Mouse (Mus musculus): ENCODE measurements at regions not wholly inside any gene's neighbourhood (a gene's known extent, or its start where the extent isn't known, plus 50 kb on each side); places are given as distances from the start of the nearest gene placed in this dataset.

GRCm38 (mm10) chr5:141131036-141131435 is 110.3 kb upstream of the Sdk1 start:
- no peak for TF ChIP-seq FLI1 (IDR thresholded peaks at IDR 0.05; ENCODE audit: low read length)
- no peak for TF ChIP-seq GATA1 (IDR thresholded peaks at IDR 0.05; ENCODE audit: borderline replicate concordance, low read length)

DNA sequence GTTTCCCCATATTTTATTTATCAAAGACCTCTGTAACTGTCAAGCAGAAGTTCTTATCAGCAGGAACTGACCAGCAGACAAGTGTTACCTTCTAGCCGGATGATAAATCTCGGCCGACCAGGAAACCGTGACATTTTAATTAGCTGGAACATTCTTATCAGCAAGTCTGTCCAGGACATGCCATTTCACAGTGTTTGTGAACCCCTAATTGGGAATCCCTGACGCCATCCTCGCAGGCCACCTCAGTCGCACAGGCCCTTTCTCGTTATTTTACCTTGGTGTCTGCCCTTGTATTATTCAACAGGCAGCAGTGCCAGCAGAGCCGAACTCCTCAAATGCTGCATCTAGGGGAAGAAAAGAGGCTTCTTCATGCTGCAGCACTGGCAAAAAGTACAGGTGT is 109.4 kb upstream of the Sdk1 start:
- TF ChIP-seq GATA1 (IDR thresholded peaks at IDR 0.05; ENCODE audit: borderline replicate concordance, low read length), result no peak
- TF ChIP-seq FLI1 (IDR thresholded peaks at IDR 0.05; ENCODE audit: low read length), result no peak
- Histone ChIP-seq H3K4me1 (no peaks in the 10 kb centered on the region), H3K27me3 (replicated peaks) (no peaks in the 10 kb centered on the region), H3K36me3 (replicated peaks; ENCODE audit: low read length) (no peaks in the 10 kb centered on the region), H3K9me3 (peaks cover 6% of the 10 kb centered on the region), H3K4me3 (replicated peaks) (peak overlapping the region; percentile 12)

More at GRCm38 (mm10) chr5:141131036-141131435, 110.3 kb upstream of the Sdk1 start:
- H3K27me3 ChIP-seq (replicated peaks), result no peaks in the 10 kb centered on the region
- no peaks in the 10 kb centered on the region for H3K36me3 ChIP-seq (replicated peaks; ENCODE audit: low read length)
- no peak overlapping the region for H3K4me3 ChIP-seq (replicated peaks)
- peaks cover 6% of the 10 kb centered on the region for H3K9me3 ChIP-seq
- H3K4me1 ChIP-seq, result no peaks in the 10 kb centered on the region

DNA sequence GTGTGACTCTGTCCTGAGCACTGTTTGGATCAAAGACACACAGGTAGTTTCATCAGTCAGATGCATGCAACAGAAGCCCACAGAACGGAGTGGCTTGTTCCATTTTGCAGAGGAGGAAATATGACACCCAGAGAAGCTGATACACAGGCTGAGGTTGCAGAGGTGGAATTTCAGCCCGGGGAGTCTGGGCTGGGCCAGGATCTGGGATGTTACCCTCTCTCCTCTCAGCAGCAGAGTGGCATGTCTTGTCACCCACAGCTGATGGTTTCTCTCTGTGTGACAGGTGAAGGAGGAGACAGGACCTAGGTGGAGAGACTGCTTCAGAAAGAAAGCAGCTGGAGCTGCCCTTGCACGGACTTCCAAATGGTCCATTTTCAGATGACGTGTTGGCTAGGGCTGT is 105.1 kb upstream of the Sdk1 start:
- Histone ChIP-seq H3K9me3 (peaks cover 8% of the 10 kb centered on the region), H3K27me3 (replicated peaks) (no peaks in the 10 kb centered on the region), H3K4me3 (replicated peaks) (no peak overlapping the region), H3K36me3 (replicated peaks; ENCODE audit: low read length) (no peaks in the 10 kb centered on the region), H3K4me1 (no peaks in the 10 kb centered on the region)
- no peak for TF ChIP-seq FLI1 (IDR thresholded peaks at IDR 0.05; ENCODE audit: low read length)
- no peak for TF ChIP-seq GATA1 (IDR thresholded peaks at IDR 0.05; ENCODE audit: borderline replicate concordance, low read length)

DNA sequence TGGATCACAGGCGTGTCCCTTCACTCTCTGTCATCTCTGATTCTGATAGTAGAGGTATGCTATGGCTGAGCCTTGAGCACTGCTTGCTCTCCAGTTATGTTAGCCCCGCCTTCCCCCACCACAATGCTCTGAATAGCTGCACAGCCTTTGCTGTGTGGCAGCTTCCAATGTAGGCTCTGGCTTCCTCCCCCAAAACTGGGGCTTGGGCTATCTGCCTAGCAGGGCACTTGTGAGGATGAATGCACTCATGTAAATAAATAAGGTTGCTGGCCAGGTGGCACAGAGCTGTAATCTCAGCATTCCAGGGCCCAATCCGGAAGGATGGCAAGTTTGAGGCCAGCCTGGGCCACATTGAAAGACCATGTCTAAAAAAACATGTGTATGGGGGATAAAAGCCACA is 103.6 kb upstream of the Sdk1 start:
- no peaks in the 10 kb centered on the region for H3K36me3 ChIP-seq (replicated peaks; ENCODE audit: low read length)
- H3K9me3 ChIP-seq, result peaks cover 11% of the 10 kb centered on the region
- no peak overlapping the region for H3K4me3 ChIP-seq (replicated peaks)
- TF ChIP-seq FLI1 (IDR thresholded peaks at IDR 0.05; ENCODE audit: low read length) (no peak), GATA1 (IDR thresholded peaks at IDR 0.05; ENCODE audit: borderline replicate concordance, low read length) (no peak)
- H3K27me3 ChIP-seq (replicated peaks), result no peaks in the 10 kb centered on the region
- no peaks in the 10 kb centered on the region for H3K4me1 ChIP-seq

DNA sequence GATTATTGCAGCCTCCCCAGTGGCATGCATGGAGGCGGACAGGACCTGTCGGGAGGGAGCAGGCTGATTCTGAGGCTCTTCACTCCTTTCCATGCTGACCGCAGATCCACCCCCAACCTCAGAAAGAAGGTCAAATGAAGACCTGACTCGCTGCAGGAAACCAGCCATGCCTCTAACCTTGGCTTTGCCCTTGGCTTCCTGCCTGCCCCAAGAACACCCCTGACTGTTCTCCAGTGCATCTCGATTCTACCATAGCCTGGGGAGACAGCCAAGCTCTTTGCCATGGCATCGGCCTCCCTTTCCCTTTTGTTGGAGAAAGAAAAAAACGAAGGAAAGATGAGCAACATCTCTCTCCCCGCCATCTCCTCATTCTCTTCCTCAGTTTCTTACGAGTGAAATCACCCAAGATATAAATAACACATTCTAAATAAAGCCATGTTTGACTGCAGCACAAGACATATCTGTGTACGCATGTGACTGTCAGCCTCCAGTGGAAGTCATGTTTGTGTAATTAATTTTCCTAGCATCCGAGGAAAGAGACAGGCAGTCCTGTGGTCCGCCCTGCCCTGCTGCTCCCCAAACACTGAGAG is 102.4 kb upstream of the Sdk1 start:
- H3K4me3 ChIP-seq (replicated peaks), result no peak overlapping the region
- TF ChIP-seq FLI1 (IDR thresholded peaks at IDR 0.05; ENCODE audit: low read length) (no peak), GATA1 (IDR thresholded peaks at IDR 0.05; ENCODE audit: borderline replicate concordance, low read length) (no peak)
- H3K27me3 ChIP-seq (replicated peaks), result no peaks in the 10 kb centered on the region
- peaks cover 11% of the 10 kb centered on the region for H3K9me3 ChIP-seq
- no peaks in the 10 kb centered on the region for H3K4me1 ChIP-seq
- H3K36me3 ChIP-seq (replicated peaks; ENCODE audit: low read length), result no peaks in the 10 kb centered on the region

- Histone ChIP-seq H3K9me3 (peaks cover 11% of the 10 kb centered on the region), H3K27me3 (replicated peaks) (no peaks in the 10 kb centered on the region)
These were observed 101.9 kb upstream of the Sdk1 start for GRCm38 (mm10) chr5:141139361-141139912.

DNA sequence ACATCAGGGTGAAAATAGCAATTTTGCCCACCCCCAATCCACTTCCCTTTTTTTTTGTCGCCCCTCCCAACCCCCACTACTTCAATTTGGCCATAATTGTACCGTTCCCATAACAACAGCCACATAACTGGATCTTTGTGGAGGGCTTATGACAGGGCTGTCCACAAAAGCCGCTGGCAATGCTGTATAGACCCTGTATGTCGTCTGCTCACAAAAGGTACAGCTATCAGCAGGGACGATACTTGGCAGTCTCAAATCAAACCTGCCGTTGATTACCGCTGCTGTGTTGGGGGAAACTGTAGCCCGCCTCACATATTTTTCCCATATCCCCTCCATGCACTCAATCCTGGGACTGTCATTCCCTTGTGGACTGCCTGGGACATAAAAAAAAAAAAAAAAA is 80.9 kb upstream of the Sdk1 start:
- no peaks in the 10 kb centered on the region for H3K4me1 ChIP-seq
- no peaks in the 10 kb centered on the region for H3K36me3 ChIP-seq (replicated peaks; ENCODE audit: low read length)
- H3K9me3 ChIP-seq, result peaks cover 17% of the 10 kb centered on the region
- H3K4me3 ChIP-seq (replicated peaks), result no peak overlapping the region
- H3K27me3 ChIP-seq (replicated peaks), result no peaks in the 10 kb centered on the region
- no peak for TF ChIP-seq GATA1 (IDR thresholded peaks at IDR 0.05; ENCODE audit: borderline replicate concordance, low read length)
- TF ChIP-seq FLI1 (IDR thresholded peaks at IDR 0.05; ENCODE audit: low read length), result no peak

More at GRCm38 (mm10) chr5:141139361-141139912, 101.9 kb upstream of the Sdk1 start:
- Histone ChIP-seq H3K36me3 (replicated peaks; ENCODE audit: low read length) (no peaks in the 10 kb centered on the region), H3K4me3 (replicated peaks) (no peak overlapping the region), H3K4me1 (no peaks in the 10 kb centered on the region)
- TF ChIP-seq FLI1 (IDR thresholded peaks at IDR 0.05; ENCODE audit: low read length) (no peak), GATA1 (IDR thresholded peaks at IDR 0.05; ENCODE audit: borderline replicate concordance, low read length) (no peak)

GRCm38 (mm10) chr5:141160956-141161355 is 80.3 kb upstream of the Sdk1 start:
- Histone ChIP-seq H3K4me1 (no peaks in the 10 kb centered on the region), H3K36me3 (replicated peaks; ENCODE audit: low read length) (no peaks in the 10 kb centered on the region), H3K4me3 (replicated peaks) (no peak overlapping the region), H3K9me3 (peaks cover 20% of the 10 kb centered on the region), H3K27me3 (replicated peaks) (no peaks in the 10 kb centered on the region)
- no peak for TF ChIP-seq FLI1 (IDR thresholded peaks at IDR 0.05; ENCODE audit: low read length)
- TF ChIP-seq GATA1 (IDR thresholded peaks at IDR 0.05; ENCODE audit: borderline replicate concordance, low read length), result no peak

- no peaks in the 10 kb centered on the region for H3K36me3 ChIP-seq (replicated peaks; ENCODE audit: low read length)
- no peak overlapping the region for H3K4me3 ChIP-seq (replicated peaks)
- H3K9me3 ChIP-seq, result peaks cover 31% of the 10 kb centered on the region
- H3K4me1 ChIP-seq, result no peaks in the 10 kb centered on the region
- H3K27me3 ChIP-seq (replicated peaks), result no peaks in the 10 kb centered on the region
- TF ChIP-seq FLI1 (IDR thresholded peaks at IDR 0.05; ENCODE audit: low read length) (no peak), GATA1 (IDR thresholded peaks at IDR 0.05; ENCODE audit: borderline replicate concordance, low read length) (no peak)
These were observed 58.8 kb upstream of the Sdk1 start for GRCm38 (mm10) chr5:141182442-141182841.

- TF ChIP-seq GATA1 (IDR thresholded peaks at IDR 0.05; ENCODE audit: borderline replicate concordance, low read length) (no peak), FLI1 (IDR thresholded peaks at IDR 0.05; ENCODE audit: low read length) (no peak)
- H3K27me3 ChIP-seq (replicated peaks), result no peaks in the 10 kb centered on the region
- H3K36me3 ChIP-seq (replicated peaks; ENCODE audit: low read length), result no peaks in the 10 kb centered on the region
- H3K4me3 ChIP-seq (replicated peaks), result no peak overlapping the region
- H3K9me3 ChIP-seq, result peaks cover 7% of the 10 kb centered on the region; the same call in 1 of the 2 replicates
- H3K4me1 ChIP-seq, result no peaks in the 10 kb centered on the region
These were observed 52.3 kb upstream of the Sdk1 start for GRCm38 (mm10) chr5:141189033-141189432.
